Mouse (Mus musculus) heart, embryonic 15.5 days (tissue): ENCODE measurements around the gene Nip7. TPM values are rescaled to one million over a fixed set of nuclear protein-coding genes. Genes with fewer than 3 reads are reported as not detected.
"Not testable (repeated sequence)": the region's sequence is repeated elsewhere in the genome, so short reads cannot be mapped to it uniquely, and the experiment has no call there.

Experiments used
- ATAC-seq: fragments of 200-750 bp; cut with Nextera tagmentation; replicated peaks from 2 replicates; pipeline ENCODE4 v1.8.0; 2017; ENCODE audit warnings: low read depth, moderate TSS enrichment; ENCODE audit not compliant: insufficient number of reproducible peaks, insufficient read depth, low FRiP score
- H3K27ac ChIP-seq: fragments of 300-500 bp; sonication (generic); 2 replicates; pipeline ENCODE4 v1.5.1; 2015; ENCODE audit warnings: mild to moderate bottlenecking, inconsistent platforms
- H3K27me3 ChIP-seq: fragments of 300-500 bp; sonication (generic); 2 replicates; pipeline ENCODE4 v1.6.1; 2015; ENCODE audit warnings: inconsistent platforms
- H3K36me3 ChIP-seq: fragments of 300-500 bp; sonication (generic); 2 replicates; pipeline ENCODE4 v1.6.1; 2015; ENCODE audit warnings: mild to moderate bottlenecking, inconsistent platforms
- H3K4me1 ChIP-seq: fragments of 300-500 bp; sonication (generic); replicated peaks from 2 replicates; pipeline ENCODE4 v1.6.1; 2015; ENCODE audit warnings: inconsistent platforms
- H3K4me2 ChIP-seq: fragments of 300-500 bp; sonication (generic); 2 replicates; pipeline ENCODE4 v1.6.1; 2015; ENCODE audit warnings: inconsistent platforms, mild to moderate bottlenecking, moderate library complexity
- H3K4me3 ChIP-seq: fragments of 300-500 bp; sonication (generic); 2 replicates; pipeline ENCODE4 v1.5.1; 2015; ENCODE audit warnings: mild to moderate bottlenecking, inconsistent platforms
- H3K9ac ChIP-seq: fragments of 300-500 bp; sonication (generic); 2 replicates; pipeline ENCODE4 v1.6.1; 2015; ENCODE audit warnings: mild to moderate bottlenecking, inconsistent platforms
- H3K9me3 ChIP-seq: fragments of 300-500 bp; sonication (generic); replicated peaks from 2 replicates; pipeline ENCODE4 v1.6.1; 2016; ENCODE audit warnings: inconsistent platforms
- WGBS: fragments of 180-500 bp; shearing (Covaris S2); methylation state at CpG from one replicate; pipeline ENCODE4 v1.1.7; 2015; ENCODE audit warnings: mixed read lengths; 5-methylcytosine and 5-hydroxymethylcytosine counted together
- polyA plus RNA-seq: library from polyadenylated mRNA; unstranded; fragments of >200 nt; fragmentation: Nextera tagmentation; extraction: Ambion mirVana; gene quantifications from 2 replicates; pipeline ENCODE4 v1.2.1, GENCODE M21; 2015

Gene Nip7
- polyA plus RNA-seq = 46.8 and 54.4 TPM in 2 replicates

- WGBS = under 1% methylated on average over 88 of the region's 88 CpGs
- no peaks in the 10 kb centered on the region for H3K9me3 ChIP-seq
- peak within 1 kb of the TSS; percentile 95 for H3K9ac ChIP-seq
- H3K27ac ChIP-seq = peak within 1 kb of the TSS; percentile 67
- H3K36me3 ChIP-seq = peaks cover 43% of the 10 kb centered on the region
- H3K4me2 ChIP-seq = peak within 1 kb of the TSS; percentile 85
- peak within 1 kb of the TSS; percentile 94 for H3K4me3 ChIP-seq
- ATAC-seq = peak; percentile 92
- H3K27me3 ChIP-seq = no peaks in the 10 kb centered on the region
- peaks cover 24% of the 10 kb centered on the region for H3K4me1 ChIP-seq
These were observed at the start of gene Nip7, which contains the start of gene Cog8 for GRCm38 (mm10) chr8:107056076-107056972. Gene Nip7 (plus strand): TSS chr8:107056877. Gene Cog8 (minus strand): TSS chr8:107056689.

- Histone ChIP-seq H3K27me3 (no peaks in the 10 kb centered on the region), H3K4me3 (no peak overlapping the region)
- 80% methylated on average over 3 of the region's 3 CpGs for WGBS
These were observed 48.9 kb upstream of the Nip7 start for GRCm38 (mm10) chr8:107007795-107008194.

GRCm38 (mm10) chr8:107012666-107013065 is 44.0 kb upstream of the Nip7 start:
- WGBS = 65% methylated on average over 2 of the region's 2 CpGs

More at GRCm38 (mm10) chr8:107007795-107008194, 48.9 kb upstream of the Nip7 start:
- Histone ChIP-seq H3K36me3 (peaks cover 23% of the 10 kb centered on the region), H3K9me3 (no peaks in the 10 kb centered on the region), H3K9ac (no peak overlapping the region), H3K27ac (no peak overlapping the region), H3K4me2 (no peak overlapping the region), H3K4me1 (peaks cover 4% of the 10 kb centered on the region; the same call in 1 of the 2 replicates)
- no peak for ATAC-seq

DNA sequence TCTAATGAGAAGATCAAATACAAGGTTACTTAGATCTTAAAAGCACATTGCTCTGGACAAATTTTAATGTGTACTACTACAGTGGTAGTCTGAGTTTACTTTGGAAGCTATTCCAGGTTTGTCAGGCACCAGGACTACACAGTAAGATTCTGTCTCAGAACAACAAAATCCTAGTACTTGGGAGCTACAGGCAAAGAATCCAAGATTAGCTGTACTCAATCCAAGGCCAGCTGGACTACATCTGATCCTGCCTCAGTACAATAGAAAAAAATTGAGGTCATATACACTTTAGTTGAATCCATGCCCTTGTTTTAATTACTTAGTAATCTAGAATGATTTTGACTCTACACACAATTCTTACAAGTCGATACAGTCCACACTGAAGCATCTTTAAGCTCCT is 41.8 kb upstream of the Nip7 start:
- Histone ChIP-seq H3K4me1 (no peaks in the 10 kb centered on the region), H3K4me2 (no peak overlapping the region), H3K9ac (no peak overlapping the region), H3K9me3 (no peaks in the 10 kb centered on the region), H3K36me3 (peaks cover 19% of the 10 kb centered on the region), H3K27ac (no peak overlapping the region), H3K4me3 (no peak overlapping the region), H3K27me3 (no peaks in the 10 kb centered on the region)
- 84% methylated on average over 1 of the region's 1 CpGs for WGBS
- ATAC-seq = no peak

More at GRCm38 (mm10) chr8:107012666-107013065, 44.0 kb upstream of the Nip7 start:
- H3K27ac ChIP-seq = no peak overlapping the region
- no peaks in the 10 kb centered on the region for H3K4me1 ChIP-seq
- no peak overlapping the region for H3K4me3 ChIP-seq
- no peak overlapping the region for H3K9ac ChIP-seq
- no peaks in the 10 kb centered on the region for H3K27me3 ChIP-seq
- ATAC-seq = no peak
- H3K9me3 ChIP-seq = no peaks in the 10 kb centered on the region
- H3K36me3 ChIP-seq = peaks cover 26% of the 10 kb centered on the region
- H3K4me2 ChIP-seq = no peak overlapping the region

- Histone ChIP-seq H3K9ac (no peak overlapping the region), H3K4me2 (no peak overlapping the region), H3K4me3 (no peak overlapping the region), H3K36me3 (no peaks in the 10 kb centered on the region), H3K4me1 (no peaks in the 10 kb centered on the region), H3K9me3 (no peaks in the 10 kb centered on the region), H3K27me3 (no peaks in the 10 kb centered on the region), H3K27ac (no peak overlapping the region)
- 83% methylated on average over 8 of the region's 8 CpGs for WGBS
- ATAC-seq = no peak
These were observed 33.2 kb upstream of the Nip7 start for GRCm38 (mm10) chr8:107023479-107023878.

- ATAC-seq = no peak
- WGBS = 74% methylated on average over 3 of the region's 3 CpGs
- no peaks in the 10 kb centered on the region for H3K9me3 ChIP-seq
These were observed 27.4 kb upstream of the Nip7 start for GRCm38 (mm10) chr8:107029310-107029709.

GRCm38 (mm10) chr8:107030058-107030457 is 26.6 kb upstream of the Nip7 start:
- no peak overlapping the region for H3K4me3 ChIP-seq
- H3K9ac ChIP-seq = no peak overlapping the region
- ATAC-seq = no peak
- H3K9me3 ChIP-seq = no peaks in the 10 kb centered on the region
- WGBS = 65% methylated on average over 5 of the region's 5 CpGs
- no peaks in the 10 kb centered on the region for H3K36me3 ChIP-seq
- peaks cover 17% of the 10 kb centered on the region for H3K4me1 ChIP-seq
- H3K4me2 ChIP-seq = no peak overlapping the region
- no peak overlapping the region for H3K27ac ChIP-seq
- no peaks in the 10 kb centered on the region for H3K27me3 ChIP-seq

More at GRCm38 (mm10) chr8:107029310-107029709, 27.4 kb upstream of the Nip7 start:
- Histone ChIP-seq H3K27me3 (no peaks in the 10 kb centered on the region), H3K4me2 (no peak overlapping the region), H3K9ac (no peak overlapping the region), H3K36me3 (no peaks in the 10 kb centered on the region), H3K27ac (no peak overlapping the region), H3K4me3 (no peak overlapping the region), H3K4me1 (peaks cover 17% of the 10 kb centered on the region)

GRCm38 (mm10) chr8:107030650-107031576 is 25.8 kb upstream of the Nip7 start, which contains the start of gene Vps4a:
Gene Vps4a (plus strand): TSS chr8:107031222.
- Histone ChIP-seq H3K9me3 (no peaks in the 10 kb centered on the region), H3K27ac (peak within 1 kb of the TSS; percentile 75), H3K4me1 (peaks cover 17% of the 10 kb centered on the region), H3K27me3 (no peaks in the 10 kb centered on the region), H3K4me2 (peak within 1 kb of the TSS; percentile 88), H3K4me3 (peak within 1 kb of the TSS; percentile 98), H3K9ac (peak within 1 kb of the TSS; percentile 85), H3K36me3 (no peaks in the 10 kb centered on the region)
- peak; percentile 94 for ATAC-seq
- 4% methylated on average over 66 of the region's 66 CpGs for WGBS

DNA sequence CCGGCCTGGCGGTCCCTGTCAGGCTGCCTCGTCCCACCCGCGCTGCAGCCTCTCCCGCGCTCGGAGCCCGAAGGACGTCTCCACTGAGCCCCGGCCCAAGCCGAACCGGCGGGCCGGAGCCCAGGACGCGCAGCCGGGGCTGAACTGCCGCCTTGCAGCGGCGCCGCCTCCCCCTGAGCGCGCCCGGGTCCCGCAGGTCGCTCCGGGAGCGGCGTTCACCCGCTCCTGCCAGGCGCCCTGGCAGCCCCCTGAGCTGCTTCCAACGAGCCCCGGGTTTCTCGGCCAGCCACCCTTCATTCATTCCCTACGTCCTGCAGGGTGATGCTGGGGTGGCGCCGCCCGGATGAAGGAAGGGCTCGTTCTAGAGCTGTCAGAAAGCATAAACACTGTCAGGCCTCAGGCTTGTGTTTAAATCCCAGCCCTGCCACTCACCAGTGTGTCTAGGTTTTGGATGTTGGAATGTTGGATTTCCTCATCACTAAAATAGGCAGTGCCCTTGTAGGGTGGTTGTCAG is 25.0 kb upstream of the Nip7 start:
- peak overlapping the region; percentile 88 for H3K4me2 ChIP-seq
- no peaks in the 10 kb centered on the region for H3K9me3 ChIP-seq
- peak overlapping the region; percentile 85 for H3K9ac ChIP-seq
- H3K36me3 ChIP-seq = peaks cover 4% of the 10 kb centered on the region
- H3K4me3 ChIP-seq = peak overlapping the region; percentile 98
- no peaks in the 10 kb centered on the region for H3K27me3 ChIP-seq
- under 1% methylated on average over 40 of the region's 40 CpGs for WGBS
- peaks cover 22% of the 10 kb centered on the region for H3K4me1 ChIP-seq
- peak overlapping the region; percentile 75 for H3K27ac ChIP-seq
- peak; percentile 41; the same call in 1 of the 2 replicates for ATAC-seq

DNA sequence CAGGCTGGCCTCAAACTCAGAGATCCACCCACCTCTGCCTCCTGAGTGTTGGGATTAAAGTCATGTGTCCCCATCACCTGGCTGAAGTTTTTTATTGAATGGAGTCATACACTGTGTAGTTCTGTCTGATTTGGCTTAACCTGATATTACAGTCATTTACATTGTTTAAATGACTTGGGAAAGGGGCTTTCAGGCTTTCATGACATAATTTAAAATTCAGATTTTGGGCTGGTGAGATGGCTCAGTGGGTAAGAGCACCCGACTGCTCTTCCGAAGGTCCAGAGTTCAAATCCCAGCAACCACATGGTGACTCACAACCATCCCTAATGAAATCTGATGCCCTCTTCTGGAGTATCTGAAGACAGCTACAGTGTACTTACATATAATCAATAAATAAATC is 23.1 kb upstream of the Nip7 start:
- H3K27me3 ChIP-seq, H3K27ac ChIP-seq, H3K9ac ChIP-seq, H3K4me2 ChIP-seq, ATAC-seq, H3K4me3 ChIP-seq, H3K9me3 ChIP-seq: not testable (repeated sequence)
- 96% methylated on average over 2 of the region's 2 CpGs for WGBS
- Histone ChIP-seq H3K4me1 (peaks cover 23% of the 10 kb centered on the region), H3K36me3 (peaks cover 12% of the 10 kb centered on the region)

DNA sequence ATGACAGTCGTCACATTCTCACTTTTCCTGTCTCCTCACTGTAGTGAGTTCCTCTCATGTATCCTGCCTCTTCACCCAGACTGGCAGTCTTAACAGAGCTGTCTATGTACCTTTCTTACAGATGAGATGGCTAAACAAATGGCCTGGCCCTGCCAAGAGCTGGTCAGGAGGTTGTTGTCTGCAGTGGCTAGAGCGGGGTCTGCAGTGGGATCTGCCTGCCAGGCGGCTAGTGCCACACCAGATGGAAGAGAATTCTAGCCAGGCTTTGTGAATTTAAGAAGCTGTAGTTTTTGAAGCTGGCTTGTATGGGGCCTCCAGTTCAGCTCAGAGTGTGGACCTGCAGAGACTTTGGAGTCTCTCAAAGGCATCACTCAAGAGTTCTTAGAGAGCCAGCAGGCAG is 21.0 kb upstream of the Nip7 start:
- Histone ChIP-seq H3K27ac (no peak overlapping the region), H3K27me3 (no peaks in the 10 kb centered on the region), H3K36me3 (peaks cover 32% of the 10 kb centered on the region), H3K4me2 (no peak overlapping the region), H3K4me1 (peaks cover 23% of the 10 kb centered on the region), H3K9ac (no peak overlapping the region), H3K9me3 (no peaks in the 10 kb centered on the region), H3K4me3 (no peak overlapping the region)
- 89% methylated on average over 3 of the region's 3 CpGs for WGBS
- no peak for ATAC-seq
